Mouse (Mus musculus): ENCODE data around the gene P2ry13.

Gene P2ry13

GRCm38 (mm10) chr3:59210727-59211126 lies at the start of gene P2ry13:
Gene P2ry13, minus strand, starts transcription at chr3:59210882.
- TF ChIP-seq GATA4 (IDR thresholded peaks at IDR 0.05; ENCODE audit: insufficient replicate concordance, low read length) = no peak

- no peak for TF ChIP-seq GATA4 (IDR thresholded peaks at IDR 0.05; ENCODE audit: insufficient replicate concordance, low read length)
These were observed 47.3 kb upstream of the P2ry13 start for GRCm38 (mm10) chr3:59257740-59258664.

- TF ChIP-seq GATA4 (IDR thresholded peaks at IDR 0.05; ENCODE audit: insufficient replicate concordance, low read length) = no peak
These were observed 39.8 kb upstream of the P2ry13 start for GRCm38 (mm10) chr3:59250454-59250853.

- no peak for TF ChIP-seq GATA4 (IDR thresholded peaks at IDR 0.05; ENCODE audit: insufficient replicate concordance, low read length)
These were observed 37.3 kb upstream of the P2ry13 start for GRCm38 (mm10) chr3:59248031-59248430.

GRCm38 (mm10) chr3:59243384-59243783 lies 32.7 kb upstream of the P2ry13 start:
- TF ChIP-seq GATA4 (IDR thresholded peaks at IDR 0.05; ENCODE audit: insufficient replicate concordance, low read length) = no peak

- no peak for TF ChIP-seq GATA4 (IDR thresholded peaks at IDR 0.05; ENCODE audit: insufficient replicate concordance, low read length)
These were observed 24.2 kb upstream of the P2ry13 start for GRCm38 (mm10) chr3:59234878-59235277.

- no peak for TF ChIP-seq GATA4 (IDR thresholded peaks at IDR 0.05; ENCODE audit: insufficient replicate concordance, low read length)
These were observed 20.2 kb upstream of the P2ry13 start for GRCm38 (mm10) chr3:59230912-59231311.

- 0 out of 2 replicates have a peak, but pooled peaks have one; percentile 7 for TF ChIP-seq GATA4 (IDR thresholded peaks at IDR 0.05; ENCODE audit: insufficient replicate concordance, low read length)
These were observed 18.3 kb upstream of the P2ry13 start for GRCm38 (mm10) chr3:59228730-59229551.

- no peak for TF ChIP-seq GATA4 (IDR thresholded peaks at IDR 0.05; ENCODE audit: insufficient replicate concordance, low read length)
These were observed 17.0 kb upstream of the P2ry13 start for GRCm38 (mm10) chr3:59227696-59228095.

- no peak for TF ChIP-seq GATA4 (IDR thresholded peaks at IDR 0.05; ENCODE audit: insufficient replicate concordance, low read length)
These were observed 14.7 kb upstream of the P2ry13 start for GRCm38 (mm10) chr3:59225411-59225810.

- no peak for TF ChIP-seq GATA4 (IDR thresholded peaks at IDR 0.05; ENCODE audit: insufficient replicate concordance, low read length)
These were observed 11.6 kb upstream of the P2ry13 start for GRCm38 (mm10) chr3:59222303-59222702.

- TF ChIP-seq GATA4 (IDR thresholded peaks at IDR 0.05; ENCODE audit: insufficient replicate concordance, low read length) = no peak
These were observed 8.6 kb upstream of the P2ry13 start for GRCm38 (mm10) chr3:59219326-59219725.

- TF ChIP-seq GATA4 (IDR thresholded peaks at IDR 0.05; ENCODE audit: insufficient replicate concordance, low read length) = no peak
These were observed 6.5 kb upstream of the P2ry13 start for GRCm38 (mm10) chr3:59217211-59217610.

- TF ChIP-seq GATA4 (IDR thresholded peaks at IDR 0.05; ENCODE audit: insufficient replicate concordance, low read length) = no peak
These were observed 1.7 kb upstream of the P2ry13 start for GRCm38 (mm10) chr3:59212404-59212803.

GRCm38 (mm10) chr3:59211784-59212183 lies 1.1 kb upstream of the P2ry13 start:
- no peak for TF ChIP-seq GATA4 (IDR thresholded peaks at IDR 0.05; ENCODE audit: insufficient replicate concordance, low read length)

- no peak for TF ChIP-seq GATA4 (IDR thresholded peaks at IDR 0.05; ENCODE audit: insufficient replicate concordance, low read length)
These were observed 593 bp downstream of the P2ry13 start for GRCm38 (mm10) chr3:59210089-59210488.
